Mouse (Mus musculus) megakaryocyte progenitor cell, adult 5-6 weeks (primary cell): ENCODE measurements at regions not wholly inside any gene's neighbourhood (a gene's known extent, or its start where the extent isn't known, plus 50 kb on each side); places are given as distances from the start of the nearest gene placed in this dataset.

ENCODE experiments used
- ATAC-seq: replicated peaks from 2 replicates; pipeline ENCODE4 v1.8.0; 2016; ENCODE audit warnings: mild to moderate bottlenecking, moderate TSS enrichment, inconsistent platforms; ENCODE audit not compliant: poor library complexity

GRCm38 (mm10) chr15:72393226-72393625, 1441.1 kb upstream of the Gm6569 start:
- ATAC-seq, result no peak

GRCm38 (mm10) chr15:72411956-72412355, 1422.4 kb upstream of the Gm6569 start:
- ATAC-seq, result no peak
